Mouse (Mus musculus) forebrain, embryonic 16.5 days (tissue): ENCODE measurements around the gene Wdr45. TPM values are rescaled to one million over a fixed set of nuclear protein-coding genes. Genes with fewer than 3 reads are reported as not detected.
"Not testable (repeated sequence)": the region's sequence is repeated elsewhere in the genome, so short reads cannot be mapped to it uniquely, and the experiment has no call there.

ENCODE experiments used
- ATAC-seq: fragments of 200-750 bp; cut with Nextera tagmentation; 2 replicates; pipeline ENCODE4 v1.8.0; 2017; ENCODE audit warnings: mild to moderate bottlenecking, moderate library complexity
- H3K27ac ChIP-seq: fragments of 300-500 bp; sonication (generic); 2 replicates; pipeline ENCODE4 v1.5.1; 2014; ENCODE audit warnings: low read length, control low read depth
- H3K27me3 ChIP-seq: fragments of 300-500 bp; sonication (generic); replicated peaks from 2 replicates; pipeline ENCODE4 v1.6.1; 2014; ENCODE audit warnings: low read length; ENCODE audit not compliant: control insufficient read depth, insufficient read depth
- H3K36me3 ChIP-seq: fragments of 300-500 bp; sonication (generic); 2 replicates; pipeline ENCODE4 v1.6.1; 2014; ENCODE audit not compliant: control insufficient read depth, insufficient read depth
- H3K4me1 ChIP-seq: fragments of 300-500 bp; sonication (generic); replicated peaks from 2 replicates; pipeline ENCODE4 v1.6.1; 2014; ENCODE audit warnings: low read length; ENCODE audit not compliant: control insufficient read depth, insufficient read depth
- H3K4me2 ChIP-seq: fragments of 300-500 bp; sonication (generic); 2 replicates; pipeline ENCODE4 v1.6.1; 2014; ENCODE audit warnings: mild to moderate bottlenecking, low read length, control low read depth
- H3K4me3 ChIP-seq: fragments of 300-500 bp; sonication (generic); replicated peaks from 2 replicates; pipeline ENCODE4 v1.5.1; 2014; ENCODE audit warnings: mild to moderate bottlenecking, low read length, control low read depth
- H3K9ac ChIP-seq: fragments of 300-500 bp; sonication (generic); replicated peaks from 2 replicates; pipeline ENCODE4 v1.6.1; 2014; ENCODE audit warnings: low read depth, low read length, control low read depth
- H3K9me3 ChIP-seq: fragments of 300-500 bp; sonication (generic); 2 replicates; pipeline ENCODE4 v1.6.1; 2016; ENCODE audit warnings: low read length; ENCODE audit not compliant: control insufficient read depth
- WGBS: fragments of 180-500 bp; shearing (Covaris S2); extraction: QIAGEN DNeasy Blood & Tissue Kit; methylation state at CpG from one replicate; pipeline ENCODE4 v1.1.7; 2014; 5-methylcytosine and 5-hydroxymethylcytosine counted together
- polyA plus RNA-seq: library from polyadenylated mRNA; unstranded; fragments of >200 nt; fragmentation: Nextera tagmentation; extraction: Ambion mirVana; gene quantifications from 2 replicates; pipeline ENCODE4 v1.2.1, GENCODE M21; 2015

Gene Wdr45
- polyA plus RNA-seq, 1 experiment from 2014 or later = 40.5 TPM

- no peaks in the 10 kb centered on the region for H3K9me3 ChIP-seq
- ATAC-seq = no peak
- 87% methylated on average over 8 of the region's 8 CpGs for whole genome bisulfite sequencing
Observed at GRCm38 (mm10) chrX:7745429-7745828, 31.3 kb downstream of the Wdr45 start.

DNA sequence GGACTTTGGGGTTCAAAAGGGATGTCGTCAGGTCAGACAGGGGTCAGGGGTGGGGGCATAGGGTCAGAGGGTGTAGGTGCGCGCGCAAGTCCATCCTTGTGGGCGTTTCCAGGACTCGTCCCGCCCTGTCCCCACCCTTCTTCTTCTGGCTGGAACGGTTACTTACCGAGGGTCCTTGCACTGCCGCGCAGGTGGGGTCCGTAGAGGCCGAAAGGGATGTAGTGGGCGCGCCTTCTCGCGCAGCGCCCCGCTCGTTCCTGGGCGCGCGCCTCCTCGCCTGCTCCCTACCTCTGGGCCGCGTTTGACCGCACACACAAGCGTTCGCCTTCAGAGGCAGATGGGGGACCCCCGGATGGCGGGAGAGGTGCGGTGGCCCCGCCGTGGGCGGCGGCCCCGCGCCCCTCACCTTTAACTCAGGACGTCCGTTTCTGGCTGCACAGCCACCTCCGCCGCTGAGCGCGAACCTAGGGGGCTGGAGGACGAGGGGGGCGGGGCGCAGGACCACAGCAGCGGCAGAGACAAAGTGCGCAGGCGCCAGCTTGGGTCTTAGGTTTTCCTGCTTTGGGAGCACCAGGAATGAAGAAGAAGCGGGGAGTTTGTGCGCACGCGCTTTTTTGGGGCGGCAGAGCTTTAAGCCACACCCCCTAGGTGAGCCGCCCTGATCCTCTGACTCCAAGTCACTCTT, 36.4 kb downstream of the Wdr45 start, which contains the start of gene Ccdc120:
Gene Ccdc120 (minus strand): TSS at position 474 of the 685 bp plus-strand sequence.
- H3K4me2 ChIP-seq = peak within 1 kb of the TSS; percentile 57
- H3K4me1 ChIP-seq = 0 out of 2 replicates have a peak, but pooled peaks cover 4% of the 10 kb centered on the region
- ATAC-seq = peak; percentile 86
- H3K27ac ChIP-seq = peak within 1 kb of the TSS; percentile 50
- no peaks in the 10 kb centered on the region for H3K27me3 ChIP-seq
- H3K36me3 ChIP-seq = no peaks in the 10 kb centered on the region
- H3K4me3 ChIP-seq = peak within 1 kb of the TSS; percentile 70
- 17% methylated on average over 24 of the region's 56 CpGs for WGBS
- no peaks in the 10 kb centered on the region for H3K9me3 ChIP-seq
- H3K9ac ChIP-seq = peak within 1 kb of the TSS; percentile 79

More at GRCm38 (mm10) chrX:7745429-7745828, 31.3 kb downstream of the Wdr45 start:
- Histone ChIP-seq H3K27me3 (no peaks in the 10 kb centered on the region), H3K4me3 (no peak overlapping the region), H3K4me2 (no peak overlapping the region), H3K27ac (no peak overlapping the region), H3K9ac (no peak overlapping the region), H3K4me1 (0 out of 2 replicates have a peak, but pooled peaks cover 4% of the 10 kb centered on the region), H3K36me3 (no peaks in the 10 kb centered on the region)

GRCm38 (mm10) chrX:7753627-7754026, 39.5 kb downstream of the Wdr45 start:
- H3K4me1 ChIP-seq, H3K9ac ChIP-seq, ATAC-seq, H3K4me2 ChIP-seq, H3K36me3 ChIP-seq, H3K9me3 ChIP-seq, H3K27me3 ChIP-seq, H3K4me3 ChIP-seq, H3K27ac ChIP-seq: not testable (repeated sequence)
- WGBS = 27% methylated on average over 2 of the region's 3 CpGs

GRCm38 (mm10) chrX:7762137-7762920, 48.2 kb downstream of the Wdr45 start, which contains the start of gene Tfe3:
TSS of gene Tfe3 (plus strand) at chrX:7762560.
- Histone ChIP-seq H3K9ac (peak within 1 kb of the TSS; percentile 58), H3K4me1 (peaks cover 19% of the 10 kb centered on the region), H3K36me3 (0 out of 2 replicates have a peak, but pooled peaks cover 2% of the 10 kb centered on the region), H3K27ac (no peak within 1 kb of the TSS; the same call in 1 of the 2 replicates), H3K4me3 (peak within 1 kb of the TSS; percentile 61), H3K4me2 (peak within 1 kb of the TSS; percentile 67), H3K27me3 (no peaks in the 10 kb centered on the region), H3K9me3 (no peaks in the 10 kb centered on the region)
- WGBS = 13% methylated on average over 36 of the region's 38 CpGs
- ATAC-seq = peak; percentile 96

DNA sequence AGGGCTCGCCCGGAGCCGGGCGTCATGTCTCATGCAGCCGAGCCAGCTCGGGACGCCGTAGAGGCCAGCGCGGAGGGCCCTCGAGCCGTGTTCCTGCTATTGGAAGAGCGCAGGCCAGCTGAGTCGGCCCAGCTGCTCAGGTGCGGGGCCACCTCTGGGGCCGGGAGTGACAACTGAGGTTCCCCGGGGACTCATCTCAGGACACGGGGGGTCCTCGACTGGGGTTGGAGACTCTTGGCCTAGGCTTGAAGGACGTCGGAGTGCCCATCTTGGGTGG, 48.7 kb downstream of the Wdr45 start:
- Histone ChIP-seq H3K27ac (no peak overlapping the region; the same call in 1 of the 2 replicates), H3K9ac (peak overlapping the region; percentile 58), H3K4me2 (peak overlapping the region; percentile 67), H3K27me3 (no peaks in the 10 kb centered on the region), H3K36me3 (0 out of 2 replicates have a peak, but pooled peaks cover 2% of the 10 kb centered on the region), H3K4me1 (peaks cover 19% of the 10 kb centered on the region), H3K9me3 (no peaks in the 10 kb centered on the region; the same call in 1 of the 2 replicates), H3K4me3 (peak overlapping the region; percentile 61)
- WGBS = 10% methylated on average over 17 of the region's 21 CpGs
- no peak for ATAC-seq

- H3K9me3 ChIP-seq = no peaks in the 10 kb centered on the region; the same call in 1 of the 2 replicates
- 11% methylated on average over 22 of the region's 22 CpGs for WGBS
- peak overlapping the region; percentile 61 for H3K4me3 ChIP-seq
- ATAC-seq = no peak
- H3K4me1 ChIP-seq = peaks cover 19% of the 10 kb centered on the region
- H3K27ac ChIP-seq = no peak overlapping the region
- H3K9ac ChIP-seq = peak overlapping the region; percentile 58
- no peaks in the 10 kb centered on the region for H3K27me3 ChIP-seq
- H3K36me3 ChIP-seq = 0 out of 2 replicates have a peak, but pooled peaks cover 2% of the 10 kb centered on the region
- H3K4me2 ChIP-seq = peak overlapping the region; percentile 67
Observed at GRCm38 (mm10) chrX:7763631-7764393, 49.7 kb downstream of the Wdr45 start.

GRCm38 (mm10) chrX:7764657-7765280, 50.6 kb downstream of the Wdr45 start:
- Histone ChIP-seq H3K4me1 (peaks cover 19% of the 10 kb centered on the region), H3K27me3 (no peaks in the 10 kb centered on the region), H3K9me3 (no peaks in the 10 kb centered on the region; the same call in 1 of the 2 replicates), H3K4me2 (peak overlapping the region; percentile 67), H3K4me3 (peak overlapping the region; percentile 61), H3K27ac (no peak overlapping the region), H3K36me3 (0 out of 2 replicates have a peak, but pooled peaks cover 2% of the 10 kb centered on the region), H3K9ac (no peak overlapping the region)
- WGBS = 21% methylated on average over 9 of the region's 9 CpGs
- ATAC-seq = no peak

- Histone ChIP-seq H3K4me2 (peak overlapping the region; percentile 67), H3K9ac (no peak overlapping the region), H3K36me3 (0 out of 2 replicates have a peak, but pooled peaks cover 2% of the 10 kb centered on the region), H3K9me3 (no peaks in the 10 kb centered on the region; the same call in 1 of the 2 replicates), H3K4me1 (peaks cover 19% of the 10 kb centered on the region), H3K27me3 (no peaks in the 10 kb centered on the region), H3K4me3 (peak overlapping the region; percentile 61), H3K27ac (no peak overlapping the region)
- WGBS = 18% methylated on average over 13 of the region's 13 CpGs
- ATAC-seq = no peak
Observed at GRCm38 (mm10) chrX:7765281-7765670, 51.1 kb downstream of the Wdr45 start.
